Mouse (Mus musculus) heart, postnatal 0 days (tissue): ENCODE measurements around the gene Birc6. TPM values are rescaled to one million over a fixed set of nuclear protein-coding genes. Genes with fewer than 3 reads are reported as not detected.

Source experiments
- ATAC-seq: fragments of 200-750 bp; cut with Nextera tagmentation; 2 replicates; pipeline ENCODE4 v1.8.0; 2017; ENCODE audit warnings: low read depth, moderate number of reproducible peaks, moderate library complexity; ENCODE audit not compliant: insufficient read depth
- DNase-seq: peaks from one replicate; pipeline ENCODE4 v3.0.0-alpha.2; 2016; ENCODE audit warnings: low spot score
- H3K27ac ChIP-seq: fragments of 300-500 bp; sonication (generic); 2 replicates; pipeline ENCODE4 v1.5.1; 2014; ENCODE audit warnings: low read depth, mild to moderate bottlenecking
- H3K27me3 ChIP-seq: fragments of 300-500 bp; sonication (generic); 2 replicates; pipeline ENCODE4 v1.6.1; 2014; ENCODE audit warnings: low read length, mixed read lengths; ENCODE audit not compliant: control insufficient read depth, insufficient read depth
- H3K36me3 ChIP-seq: fragments of 300-500 bp; sonication (generic); replicated peaks from 2 replicates; pipeline ENCODE4 v1.6.1; 2014; ENCODE audit warnings: low read length, mixed read lengths; ENCODE audit not compliant: control insufficient read depth, insufficient read depth
- H3K4me1 ChIP-seq: fragments of 300-500 bp; sonication (generic); 2 replicates; pipeline ENCODE4 v1.6.1; 2014; ENCODE audit warnings: antibody characterized with exemption; ENCODE audit not compliant: control insufficient read depth, insufficient read depth
- H3K4me2 ChIP-seq: fragments of 300-500 bp; sonication (generic); 2 replicates; pipeline ENCODE4 v1.6.1; 2014; ENCODE audit warnings: low read depth, mild to moderate bottlenecking, low read length, moderate library complexity
- H3K4me3 ChIP-seq: fragments of 300-500 bp; sonication (generic); 2 replicates; pipeline ENCODE4 v1.5.1; 2014; ENCODE audit warnings: low read depth, low read length
- H3K9ac ChIP-seq: fragments of 300-500 bp; sonication (generic); replicated peaks from 2 replicates; pipeline ENCODE4 v1.6.1; 2014; ENCODE audit warnings: low read depth, low read length, mixed read lengths
- H3K9me3 ChIP-seq: fragments of 300-500 bp; sonication (generic); replicated peaks from 2 replicates; pipeline ENCODE4 v1.6.1; 2016; ENCODE audit warnings: low read length; ENCODE audit not compliant: control insufficient read depth
- CTCF ChIP-seq: IDR thresholded peaks from 2 replicates; pipeline ENCODE4 v1.5.1; 2016; ENCODE audit warnings: antibody characterized with exemption, control low read depth, low read depth
- EP300 ChIP-seq: IDR thresholded peaks from 2 replicates; pipeline ENCODE4 v1.6.1; 2016; ENCODE audit warnings: antibody characterized with exemption, low read depth
- WGBS: fragments of 180-500 bp; shearing (Covaris S2); extraction: QIAGEN DNeasy Blood & Tissue Kit; methylation state at CpG from one replicate; pipeline ENCODE4 v1.1.7; 2014; 5-methylcytosine and 5-hydroxymethylcytosine counted together
- polyA plus RNA-seq: library from polyadenylated mRNA; unstranded; fragments of >200 nt; fragmentation: Nextera tagmentation; extraction: Ambion mirVana; gene quantifications from 2 replicates; pipeline ENCODE4 v1.2.1, GENCODE M21; 2015
- total RNA-seq: library from RNA; depleted of rRNA; stranded (reverse); fragments of >200 nt; gene quantifications from 2 replicates; pipeline ENCODE4 v1.2.3, GENCODE M21; 2014; ENCODE audit warnings: low replicate concordance

Birc6 gene
- total and polyA plus RNA-seq, 2 experiments from 2014 or later: 63.5 to 101 TPM

GRCm38 (mm10) chr17:74668010-74668409, 139.9 kb downstream of the Birc6 start:
- H3K36me3 ChIP-seq: peaks cover 59% of the 10 kb centered on the region

GRCm38 (mm10) chr17:74670031-74670430, 141.9 kb downstream of the Birc6 start:
- H3K27me3 ChIP-seq: no peaks in the 10 kb centered on the region
- H3K4me3 ChIP-seq: no peak overlapping the region
- TF ChIP-seq CTCF (no peak), EP300 (no peak)
- H3K36me3 ChIP-seq: peaks cover 45% of the 10 kb centered on the region
- no peaks in the 10 kb centered on the region for H3K9me3 ChIP-seq
- no peak for ATAC-seq
- no peak overlapping the region for H3K9ac ChIP-seq
- WGBS: 90% methylated on average over 13 of the region's 13 CpGs
- no peak overlapping the region for H3K27ac ChIP-seq
- H3K4me1 ChIP-seq: no peaks in the 10 kb centered on the region; the same call in 1 of the 2 replicates
- no peak for DNase-seq
- no peak overlapping the region for H3K4me2 ChIP-seq

More at GRCm38 (mm10) chr17:74668010-74668409, 139.9 kb downstream of the Birc6 start:
- 56% methylated on average over 1 of the region's 1 CpGs for WGBS
- no peak overlapping the region for H3K27ac ChIP-seq
- ATAC-seq: no peak
- DNase-seq: peak; percentile 45
- H3K4me1 ChIP-seq: no peaks in the 10 kb centered on the region; the same call in 1 of the 2 replicates
- no peaks in the 10 kb centered on the region for H3K27me3 ChIP-seq
- H3K9me3 ChIP-seq: no peaks in the 10 kb centered on the region
- no peak overlapping the region for H3K9ac ChIP-seq
- no peak overlapping the region for H3K4me3 ChIP-seq
- TF ChIP-seq CTCF (no peak), EP300 (no peak)
- H3K4me2 ChIP-seq: no peak overlapping the region

GRCm38 (mm10) chr17:74672446-74672845, 144.4 kb downstream of the Birc6 start:
- WGBS: 46% methylated on average over 4 of the region's 4 CpGs
- DNase-seq (no peak), ATAC-seq (no peak)
- H3K9ac ChIP-seq: no peak overlapping the region
- H3K4me2 ChIP-seq: no peak overlapping the region
- H3K27ac ChIP-seq: no peak overlapping the region
- H3K36me3 ChIP-seq: peaks cover 55% of the 10 kb centered on the region
- H3K4me1 ChIP-seq: no peaks in the 10 kb centered on the region; the same call in 1 of the 2 replicates
- no peak overlapping the region for H3K4me3 ChIP-seq
- no peaks in the 10 kb centered on the region for H3K9me3 ChIP-seq
- no peaks in the 10 kb centered on the region for H3K27me3 ChIP-seq
- TF ChIP-seq CTCF (no peak), EP300 (no peak)

- H3K9ac ChIP-seq: no peak overlapping the region
- DNase-seq (peak; percentile 17), ATAC-seq (no peak)
- no peak overlapping the region for H3K4me3 ChIP-seq
- no peaks in the 10 kb centered on the region for H3K9me3 ChIP-seq
- no peak overlapping the region for H3K4me2 ChIP-seq
- H3K27me3 ChIP-seq: no peaks in the 10 kb centered on the region
- H3K4me1 ChIP-seq: no peaks in the 10 kb centered on the region
- TF ChIP-seq CTCF (peak; percentile 67), EP300 (no peak)
- H3K27ac ChIP-seq: no peak overlapping the region
- H3K36me3 ChIP-seq: peaks cover 63% of the 10 kb centered on the region
These were observed 145.2 kb downstream of the Birc6 start for GRCm38 (mm10) chr17:74673251-74673650.

- H3K27me3 ChIP-seq: no peaks in the 10 kb centered on the region
- no peak overlapping the region for H3K27ac ChIP-seq
- no peak overlapping the region for H3K4me2 ChIP-seq
- no peak overlapping the region for H3K9ac ChIP-seq
- peaks cover 52% of the 10 kb centered on the region for H3K36me3 ChIP-seq
- H3K4me3 ChIP-seq: no peak overlapping the region
- 91% methylated on average over 8 of the region's 8 CpGs for WGBS
- ATAC-seq (no peak), DNase-seq (no peak)
- no peaks in the 10 kb centered on the region for H3K9me3 ChIP-seq
- TF ChIP-seq CTCF (no peak), EP300 (no peak)
- H3K4me1 ChIP-seq: no peaks in the 10 kb centered on the region
These were observed 150.0 kb downstream of the Birc6 start for GRCm38 (mm10) chr17:74678061-74678460.

GRCm38 (mm10) chr17:74684927-74685326, 156.8 kb downstream of the Birc6 start:
- no peak for ATAC-seq
- H3K9ac ChIP-seq: no peak overlapping the region
- H3K4me3 ChIP-seq: no peak overlapping the region
- H3K4me1 ChIP-seq: no peaks in the 10 kb centered on the region
- TF ChIP-seq CTCF: no peak
- no peak for TF ChIP-seq EP300
- H3K4me2 ChIP-seq: no peak overlapping the region
- no peak overlapping the region for H3K27ac ChIP-seq
- 89% methylated on average over 3 of the region's 3 CpGs for WGBS
- H3K9me3 ChIP-seq: no peaks in the 10 kb centered on the region
- no peaks in the 10 kb centered on the region for H3K27me3 ChIP-seq
- peaks cover 36% of the 10 kb centered on the region for H3K36me3 ChIP-seq
- no peak for DNase-seq
